Mouse (Mus musculus) forebrain, embryonic 11.5 days (tissue): Measurements from ENCODE around the gene Chrm4. TPM values are rescaled to one million over a fixed set of nuclear protein-coding genes. Genes with fewer than 3 reads are reported as not detected.

Experiments used
- ATAC-seq: fragments of 200-750 bp; cut with Nextera tagmentation; replicated peaks from 2 replicates; pipeline ENCODE4 v1.8.0; 2017; ENCODE audit warnings: moderate TSS enrichment; ENCODE audit not compliant: low FRiP score
- DNase-seq: peaks from one replicate; pipeline ENCODE4 v3.0.0-alpha.2; 2017; ENCODE audit warnings: low spot score
- H3K27ac ChIP-seq: fragments of 300-500 bp; sonication (generic); 2 replicates; pipeline ENCODE4 v1.5.1; 2014; ENCODE audit warnings: low read depth, low read length
- H3K27me3 ChIP-seq: fragments of 300-500 bp; sonication (generic); 2 replicates; pipeline ENCODE4 v1.6.1; 2014; ENCODE audit warnings: mild to moderate bottlenecking, low read length, mixed read lengths; ENCODE audit not compliant: control insufficient read depth, insufficient read depth
- H3K36me3 ChIP-seq: fragments of 300-500 bp; sonication (generic); 2 replicates; pipeline ENCODE4 v1.6.1; 2014; ENCODE audit warnings: mild to moderate bottlenecking, low read length, moderate library complexity, mixed read lengths; ENCODE audit not compliant: control insufficient read depth, insufficient read depth
- H3K4me1 ChIP-seq: fragments of 300-500 bp; sonication (generic); replicated peaks from 2 replicates; pipeline ENCODE4 v1.6.1; 2014; ENCODE audit warnings: low read length, mixed read lengths; ENCODE audit not compliant: control insufficient read depth, insufficient read depth
- H3K4me2 ChIP-seq: fragments of 300-500 bp; sonication (generic); 2 replicates; pipeline ENCODE4 v1.6.1; 2014; ENCODE audit warnings: low read depth, mild to moderate bottlenecking, low read length, moderate library complexity, mixed read lengths; ENCODE audit not compliant: severe bottlenecking
- H3K4me3 ChIP-seq: fragments of 300-500 bp; sonication (generic); 2 replicates; pipeline ENCODE4 v1.5.1; 2014; ENCODE audit warnings: low read depth, low read length
- H3K9ac ChIP-seq: fragments of 300-500 bp; sonication (generic); 2 replicates; pipeline ENCODE4 v1.6.1; 2014; ENCODE audit warnings: low read length
- H3K9me3 ChIP-seq: fragments of 300-500 bp; sonication (generic); 2 replicates; pipeline ENCODE4 v1.6.1; 2016; ENCODE audit warnings: low read length, mixed read lengths; ENCODE audit not compliant: control insufficient read depth
- WGBS: fragments of 180-500 bp; shearing (Covaris S2); extraction: QIAGEN DNeasy Blood & Tissue Kit; methylation state at CpG from one replicate; pipeline ENCODE4 v1.1.7; 2014; 5-methylcytosine and 5-hydroxymethylcytosine counted together
- polyA plus RNA-seq: library from polyadenylated mRNA; unstranded; fragments of >200 nt; fragmentation: Nextera tagmentation; extraction: Ambion mirVana; gene quantifications from 2 replicates; pipeline ENCODE4 v1.2.1, GENCODE M21; 2014

Chrm4 gene
- polyA plus RNA-seq, 1 experiment from 2014 or later: 0.47 TPM

DNA sequence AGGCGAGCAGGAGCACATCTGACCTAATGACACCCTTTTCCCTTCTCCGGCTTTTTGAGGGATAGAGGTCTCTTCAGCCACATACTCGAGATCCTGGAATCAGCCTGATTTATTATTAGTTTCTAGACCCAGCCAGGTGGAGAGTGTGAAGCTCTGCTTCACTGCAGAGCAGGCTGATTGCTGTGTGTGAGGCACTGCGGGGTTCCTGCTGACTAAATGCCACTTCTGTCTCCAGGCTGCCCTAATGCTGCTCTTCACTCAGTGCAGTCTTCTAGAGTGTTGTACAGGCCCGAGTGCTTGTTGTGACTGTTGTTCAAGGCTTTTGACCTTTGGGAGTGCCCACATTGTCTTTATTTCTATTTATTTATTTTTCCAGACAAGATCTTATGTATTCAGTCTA is 24.7 kb upstream of the Chrm4 start:
- no peak overlapping the region for H3K9ac ChIP-seq
- no peaks in the 10 kb centered on the region for H3K27me3 ChIP-seq
- DNase-seq (no peak), ATAC-seq (no peak)
- WGBS: 81% methylated on average over 5 of the region's 5 CpGs
- H3K4me3 ChIP-seq: no peak overlapping the region
- no peak overlapping the region for H3K27ac ChIP-seq
- H3K4me2 ChIP-seq: no peak overlapping the region
- H3K36me3 ChIP-seq: no peaks in the 10 kb centered on the region; the same call in 1 of the 2 replicates
- H3K4me1 ChIP-seq: no peaks in the 10 kb centered on the region
- H3K9me3 ChIP-seq: no peaks in the 10 kb centered on the region

DNA sequence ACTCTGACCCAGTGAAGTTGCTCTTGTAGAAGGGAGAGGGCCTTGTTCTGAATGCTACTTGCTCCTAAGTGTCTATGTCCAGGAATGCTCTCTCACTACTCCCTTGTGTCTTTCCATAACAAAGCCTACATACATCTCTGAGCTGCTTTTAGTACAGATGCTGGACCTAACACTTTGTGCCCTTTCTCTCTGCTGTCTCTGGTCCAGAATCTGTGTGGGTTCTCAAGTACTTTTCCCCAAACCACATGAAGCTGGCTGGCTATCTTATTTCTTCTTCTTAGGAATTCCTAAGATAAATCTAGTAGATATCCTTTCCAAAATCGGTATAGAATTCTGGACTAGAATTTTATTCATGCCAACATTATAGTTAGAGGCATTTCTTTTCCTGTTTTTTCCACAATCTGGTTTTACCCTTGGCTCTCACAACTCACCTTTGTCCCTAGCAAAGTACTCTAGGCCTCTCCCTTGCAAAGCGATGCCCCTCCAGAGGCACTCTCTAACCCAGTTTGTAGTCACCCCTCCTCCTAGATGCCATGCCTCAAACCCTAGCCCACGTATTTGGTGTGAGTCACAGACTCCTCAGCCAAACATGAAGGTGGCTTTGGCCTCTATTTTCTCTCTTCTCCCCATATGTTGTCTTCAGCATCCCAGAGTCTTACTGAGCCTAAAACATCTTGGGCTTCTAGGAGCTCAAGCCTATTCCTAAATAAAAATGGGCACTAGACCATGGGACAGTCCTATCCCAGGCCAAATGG is 23.7 kb upstream of the Chrm4 start:
- Histone ChIP-seq H3K4me2 (no peak overlapping the region), H3K27me3 (no peaks in the 10 kb centered on the region), H3K9me3 (no peaks in the 10 kb centered on the region), H3K9ac (no peak overlapping the region), H3K27ac (no peak overlapping the region), H3K36me3 (no peaks in the 10 kb centered on the region; the same call in 1 of the 2 replicates), H3K4me3 (no peak overlapping the region), H3K4me1 (no peaks in the 10 kb centered on the region)
- ATAC-seq: no peak
- DNase-seq: no peak
- WGBS: 92% methylated on average over 3 of the region's 3 CpGs

DNA sequence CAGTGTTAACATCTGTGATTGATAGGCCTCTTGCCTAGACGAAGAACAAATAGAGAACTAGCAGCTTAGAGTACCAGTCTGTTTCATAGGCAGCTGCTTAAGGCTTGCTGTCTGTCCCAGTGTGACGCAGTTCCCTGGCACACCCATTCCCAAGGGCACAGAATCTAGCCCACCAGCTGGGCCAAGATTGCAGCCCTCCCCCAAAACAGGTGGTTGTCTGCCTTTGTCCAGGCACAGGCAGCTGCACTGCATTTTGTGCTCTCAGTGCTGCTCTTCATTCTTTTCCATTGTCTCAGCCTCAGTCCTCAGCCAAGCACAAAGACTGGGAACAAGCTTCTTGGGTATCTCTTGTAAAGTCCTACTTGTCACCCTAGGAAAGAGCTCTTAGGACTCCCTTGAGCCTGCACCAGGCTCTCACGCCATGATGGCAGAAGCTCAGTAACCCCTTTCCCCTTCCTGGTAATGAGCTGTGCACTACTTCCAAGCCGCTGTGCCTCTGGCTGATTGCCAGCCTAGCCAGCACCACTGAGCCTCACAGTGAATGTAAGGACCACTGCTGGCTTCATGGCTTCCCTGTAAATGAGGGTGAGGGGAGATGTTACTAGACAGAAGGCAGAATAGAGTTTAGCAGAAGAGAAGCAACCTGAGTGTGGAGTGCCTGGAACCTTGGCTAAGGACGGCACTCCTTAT is 22.3 kb upstream of the Chrm4 start:
- DNase-seq (no peak), ATAC-seq (no peak)
- Histone ChIP-seq H3K4me2 (no peak overlapping the region), H3K9me3 (no peaks in the 10 kb centered on the region), H3K36me3 (no peaks in the 10 kb centered on the region; the same call in 1 of the 2 replicates), H3K27me3 (no peaks in the 10 kb centered on the region), H3K9ac (no peak overlapping the region), H3K4me1 (no peaks in the 10 kb centered on the region), H3K27ac (no peak overlapping the region), H3K4me3 (no peak overlapping the region)
- 79% methylated on average over 5 of the region's 5 CpGs for WGBS

DNA sequence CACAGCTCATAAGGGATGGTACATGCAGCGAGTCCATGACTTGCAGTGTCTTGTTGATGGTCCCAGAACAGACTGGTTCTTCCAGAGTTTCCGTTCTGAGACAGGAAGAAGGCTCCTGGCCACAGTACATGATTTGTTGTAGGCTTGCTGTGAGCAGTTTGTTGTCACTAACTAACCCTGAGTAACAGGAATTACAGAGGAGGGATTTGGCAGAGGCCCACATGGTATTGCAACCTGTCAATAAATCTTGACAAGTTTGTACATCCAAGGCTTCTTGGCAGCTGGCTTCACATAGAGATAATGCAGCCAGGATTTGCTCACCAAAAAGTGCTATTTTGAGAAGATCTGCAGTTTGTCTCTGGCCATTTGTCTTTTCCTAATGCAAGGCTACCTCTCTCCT is 20.9 kb upstream of the Chrm4 start:
- WGBS: 93% methylated on average over 2 of the region's 2 CpGs
- H3K4me2 ChIP-seq: no peak overlapping the region
- H3K9ac ChIP-seq: no peak overlapping the region
- H3K36me3 ChIP-seq: no peaks in the 10 kb centered on the region; the same call in 1 of the 2 replicates
- no peak overlapping the region for H3K4me3 ChIP-seq
- DNase-seq (no peak), ATAC-seq (no peak)
- no peaks in the 10 kb centered on the region for H3K9me3 ChIP-seq
- H3K27me3 ChIP-seq: no peaks in the 10 kb centered on the region
- H3K4me1 ChIP-seq: no peaks in the 10 kb centered on the region
- H3K27ac ChIP-seq: no peak overlapping the region

DNA sequence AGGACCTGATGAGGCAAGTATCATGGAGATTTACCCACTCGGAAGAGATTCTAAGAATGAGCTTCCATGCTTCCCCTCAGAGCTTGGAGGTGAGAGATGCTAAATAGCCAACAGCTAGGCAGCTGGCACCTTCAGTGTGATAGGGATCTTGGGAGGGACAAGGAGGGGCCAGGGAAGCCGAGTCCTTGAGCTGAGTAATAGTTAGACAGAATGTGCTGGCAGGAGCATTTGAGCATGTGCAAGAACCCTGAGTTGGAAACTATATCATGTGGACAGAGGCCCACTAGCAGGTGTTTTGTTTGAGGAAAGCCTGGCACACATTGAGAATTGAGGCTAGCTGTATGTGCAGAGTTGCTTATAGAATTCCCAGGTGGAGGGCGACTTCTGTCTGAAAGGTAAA is 14.4 kb upstream of the Chrm4 start:
- whole genome bisulfite sequencing: 86% methylated on average over 3 of the region's 3 CpGs
- H3K9me3 ChIP-seq: no peaks in the 10 kb centered on the region
- H3K27ac ChIP-seq: no peak overlapping the region
- DNase-seq (no peak), ATAC-seq (no peak)
- no peaks in the 10 kb centered on the region for H3K27me3 ChIP-seq
- H3K9ac ChIP-seq: no peak overlapping the region
- H3K4me1 ChIP-seq: no peaks in the 10 kb centered on the region
- peaks cover 7% of the 10 kb centered on the region; the same call in 1 of the 2 replicates for H3K36me3 ChIP-seq
- no peak overlapping the region for H3K4me3 ChIP-seq
- H3K4me2 ChIP-seq: no peak overlapping the region

DNA sequence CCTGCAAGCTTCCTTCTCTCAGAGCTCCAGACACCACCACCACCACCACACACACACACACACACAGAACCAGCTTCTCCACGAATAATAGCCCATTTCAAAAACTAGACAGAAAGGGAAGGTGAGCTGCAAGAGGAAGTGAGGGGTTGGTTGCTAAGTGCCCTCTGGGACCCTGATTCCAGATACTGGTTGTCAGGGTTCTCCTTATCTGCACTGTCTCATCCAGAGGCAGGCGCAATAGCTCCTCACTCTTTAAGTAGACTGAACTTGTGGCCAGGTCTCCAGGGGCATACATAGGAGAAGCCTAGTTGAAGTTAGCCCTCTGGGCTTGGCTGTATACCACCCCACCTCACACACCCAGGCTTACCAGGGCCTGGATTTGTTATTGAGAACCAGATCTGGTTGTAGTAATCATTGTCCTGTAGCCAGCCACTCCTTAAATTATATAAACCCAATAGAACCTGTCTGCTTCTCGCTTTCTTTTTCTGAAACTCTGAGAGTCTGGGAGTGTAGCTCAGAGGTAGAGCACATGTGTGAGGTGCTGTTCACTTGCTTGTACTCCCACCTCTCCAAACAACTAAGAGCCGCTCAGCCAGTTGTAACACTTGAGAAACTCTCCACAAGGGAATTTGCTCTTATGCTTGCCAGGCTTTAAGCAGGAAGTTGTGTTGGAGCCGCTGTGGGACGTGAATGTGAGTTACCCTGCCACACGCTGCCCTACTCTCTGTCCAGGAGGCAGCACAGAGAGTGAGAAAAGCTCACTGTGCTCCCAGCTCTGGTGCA is 13.5 kb upstream of the Chrm4 start:
- ATAC-seq: no peak
- Histone ChIP-seq H3K4me2 (no peak overlapping the region), H3K4me3 (no peak overlapping the region), H3K4me1 (no peaks in the 10 kb centered on the region), H3K27me3 (no peaks in the 10 kb centered on the region), H3K9ac (no peak overlapping the region), H3K9me3 (no peaks in the 10 kb centered on the region), H3K36me3 (peaks cover 7% of the 10 kb centered on the region; the same call in 1 of the 2 replicates), H3K27ac (no peak overlapping the region)
- no peak for DNase-seq
- WGBS: 89% methylated on average over 7 of the region's 7 CpGs

DNA sequence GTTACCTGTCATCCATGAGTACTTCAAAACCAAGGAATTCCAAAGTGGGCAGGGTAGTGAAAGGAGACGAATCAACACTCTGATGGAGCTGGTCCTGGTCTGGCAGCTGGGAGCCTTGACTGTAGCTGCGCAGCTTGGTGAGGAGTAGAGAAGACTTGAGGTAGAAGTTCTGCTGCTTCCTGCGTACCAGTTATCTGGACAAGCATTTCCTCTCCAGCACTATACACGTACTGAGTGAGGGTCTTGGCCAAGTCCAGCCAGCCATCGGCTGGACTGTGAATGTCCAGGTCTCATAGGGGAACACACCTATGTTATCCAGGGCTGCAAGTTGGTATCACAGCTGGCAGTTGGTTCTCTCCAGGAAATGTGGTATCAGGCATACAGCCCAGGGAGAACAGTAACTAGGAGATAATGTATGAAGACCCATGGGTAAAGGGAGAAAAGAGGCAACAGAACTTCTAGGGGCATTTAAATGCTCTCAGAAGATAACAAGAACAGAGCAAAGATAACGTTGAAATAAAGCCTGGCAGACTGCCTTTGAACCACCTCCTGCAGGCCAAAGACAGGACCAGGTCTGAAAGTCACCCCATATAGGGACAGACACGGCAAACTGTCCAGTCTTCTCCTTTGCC is 10.6 kb upstream of the Chrm4 start:
- Histone ChIP-seq H3K4me1 (peaks cover 2% of the 10 kb centered on the region; the same call in 1 of the 2 replicates), H3K36me3 (peaks cover 7% of the 10 kb centered on the region; the same call in 1 of the 2 replicates), H3K4me2 (no peak overlapping the region), H3K27ac (no peak overlapping the region), H3K27me3 (peaks cover 15% of the 10 kb centered on the region), H3K9ac (no peak overlapping the region), H3K4me3 (no peak overlapping the region), H3K9me3 (no peaks in the 10 kb centered on the region)
- 91% methylated on average over 7 of the region's 7 CpGs for WGBS
- ATAC-seq: no peak
- DNase-seq: no peak

DNA sequence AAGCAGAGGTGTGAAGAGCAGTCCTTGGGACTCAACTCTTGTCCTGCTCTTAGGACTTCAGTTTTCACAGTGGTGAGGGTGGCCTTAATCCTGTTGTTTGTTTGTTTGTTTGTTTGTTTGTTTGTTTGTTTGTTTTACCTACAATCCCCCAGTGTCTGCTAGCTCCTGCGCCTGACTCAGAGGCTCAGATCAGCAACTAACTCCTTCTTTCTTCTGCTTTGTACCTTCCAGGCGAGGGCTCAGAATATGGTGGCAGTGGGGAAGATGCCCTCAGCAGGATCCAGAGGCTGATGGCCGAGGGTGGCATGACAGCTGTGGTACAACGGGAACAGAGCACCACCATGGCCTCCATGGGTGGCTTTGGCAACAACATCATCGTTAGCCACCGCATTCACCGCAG is 10.0 kb upstream of the Chrm4 start:
- peaks cover 6% of the 10 kb centered on the region; the same call in 1 of the 2 replicates for H3K36me3 ChIP-seq

More for the DNA sequence above, 10.0 kb upstream of the Chrm4 start:
- DNase-seq: no peak
- Histone ChIP-seq H3K4me1 (peaks cover 3% of the 10 kb centered on the region; the same call in 1 of the 2 replicates), H3K9me3 (no peaks in the 10 kb centered on the region), H3K27ac (no peak overlapping the region), H3K9ac (no peak overlapping the region), H3K4me2 (no peak overlapping the region), H3K27me3 (peaks cover 21% of the 10 kb centered on the region), H3K4me3 (no peak overlapping the region)
- no peak for ATAC-seq
- WGBS: 90% methylated on average over 7 of the region's 7 CpGs
